Mouse (Mus musculus) forebrain, embryonic 15.5 days (tissue): ENCODE data around the gene App. TPM values are rescaled to one million over a fixed set of nuclear protein-coding genes. Genes with fewer than 3 reads are reported as not detected.

ENCODE experiments used
- ATAC-seq: fragments of 200-750 bp; cut with Nextera tagmentation; replicated peaks from 2 replicates; pipeline ENCODE4 v1.8.0; 2017; ENCODE audit warnings: mild to moderate bottlenecking, moderate TSS enrichment, moderate library complexity
- H3K27ac ChIP-seq: fragments of 300-500 bp; sonication (generic); replicated peaks from 2 replicates; pipeline ENCODE4 v1.5.1; 2015; ENCODE audit warnings: mild to moderate bottlenecking, inconsistent platforms
- H3K27me3 ChIP-seq: fragments of 300-500 bp; sonication (generic); 2 replicates; pipeline ENCODE4 v1.6.1; 2015; ENCODE audit warnings: inconsistent platforms
- H3K36me3 ChIP-seq: fragments of 300-500 bp; sonication (generic); 2 replicates; pipeline ENCODE4 v1.6.1; 2015; ENCODE audit warnings: mild to moderate bottlenecking, inconsistent platforms
- H3K4me1 ChIP-seq: fragments of 300-500 bp; sonication (generic); 2 replicates; pipeline ENCODE4 v1.6.1; 2015; ENCODE audit warnings: inconsistent platforms
- H3K4me2 ChIP-seq: fragments of 300-500 bp; sonication (generic); replicated peaks from 2 replicates; pipeline ENCODE4 v1.6.1; 2015; ENCODE audit warnings: mild to moderate bottlenecking, inconsistent platforms
- H3K4me3 ChIP-seq: fragments of 300-500 bp; sonication (generic); 2 replicates; pipeline ENCODE4 v1.5.1; 2015; ENCODE audit warnings: mild to moderate bottlenecking, inconsistent platforms
- H3K9ac ChIP-seq: fragments of 300-500 bp; sonication (generic); replicated peaks from 2 replicates; pipeline ENCODE4 v1.6.1; 2015; ENCODE audit warnings: mild to moderate bottlenecking, inconsistent platforms
- H3K9me3 ChIP-seq: fragments of 300-500 bp; sonication (generic); 2 replicates; pipeline ENCODE4 v1.6.1; 2016; ENCODE audit warnings: inconsistent platforms
- WGBS: fragments of 180-500 bp; shearing (Covaris S2); methylation state at CpG from one replicate; pipeline ENCODE4 v1.1.7; 2015; ENCODE audit warnings: mixed read lengths; 5-methylcytosine and 5-hydroxymethylcytosine counted together
- polyA plus RNA-seq: library from polyadenylated mRNA; unstranded; fragments of >200 nt; fragmentation: Nextera tagmentation; extraction: Ambion mirVana; gene quantifications from 2 replicates; pipeline ENCODE4 v1.2.1, GENCODE M21; 2015

The App gene
- polyA plus RNA-seq, 1 experiment from 2014 or later, result 266 TPM

DNA sequence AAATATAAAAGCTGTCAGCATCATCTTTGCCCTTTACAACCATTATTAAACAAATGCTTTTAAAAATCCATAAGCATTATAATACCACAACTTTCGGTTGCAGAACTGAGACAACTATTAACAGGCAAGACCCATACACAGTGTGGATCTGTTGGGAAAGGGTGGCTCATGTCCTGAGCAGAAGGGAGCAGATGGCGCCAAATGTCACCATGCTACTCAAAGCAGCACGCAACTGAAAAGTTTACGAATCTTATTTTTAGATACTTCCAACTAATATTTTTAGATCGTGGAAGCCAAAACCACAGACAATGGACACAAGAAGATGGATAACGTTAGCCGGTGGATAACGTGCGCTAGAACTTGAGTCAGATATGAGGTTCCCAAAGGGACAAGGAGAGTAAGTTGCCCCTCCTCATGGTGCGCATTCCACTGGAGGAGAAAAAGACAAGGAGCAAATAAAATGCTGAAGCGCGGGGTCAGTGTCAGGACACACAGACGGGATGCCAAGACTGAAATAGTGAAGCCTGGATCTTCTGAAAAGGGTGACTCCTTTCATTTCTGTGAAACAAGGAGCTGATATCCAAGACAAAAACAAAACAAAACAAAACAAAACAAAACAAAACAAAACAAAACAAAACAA is 106.2 kb downstream of the App start:
- no peak for ATAC-seq
- Histone ChIP-seq H3K36me3 (peaks cover 9% of the 10 kb centered on the region; the same call in 1 of the 2 replicates), H3K9me3 (no peaks in the 10 kb centered on the region), H3K9ac (no peak overlapping the region), H3K27me3 (no peaks in the 10 kb centered on the region), H3K4me2 (no peak overlapping the region), H3K27ac (no peak overlapping the region), H3K4me3 (no peak overlapping the region), H3K4me1 (no peaks in the 10 kb centered on the region)
- 90% methylated on average over 13 of the region's 13 CpGs for WGBS

DNA sequence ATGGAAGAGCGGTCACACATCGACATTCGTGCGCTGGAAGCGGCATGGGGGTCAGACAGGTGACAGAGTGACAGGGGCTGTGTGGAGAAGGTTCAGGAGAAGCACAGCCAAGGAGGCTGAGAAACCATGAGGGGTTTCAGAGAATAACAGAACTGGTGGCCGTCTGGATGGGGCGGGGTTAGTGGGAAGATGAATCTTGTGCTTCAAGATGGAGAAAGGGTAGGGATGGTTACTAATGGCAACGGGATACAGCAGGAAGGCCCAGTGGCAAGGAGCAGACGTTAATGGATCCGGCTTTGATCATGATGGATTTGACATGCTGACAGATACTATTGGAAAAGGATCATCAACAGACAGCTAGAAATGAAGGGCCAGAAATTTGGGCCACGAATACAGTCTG is 107.3 kb downstream of the App start:
- H3K9me3 ChIP-seq, result no peaks in the 10 kb centered on the region
- 0 out of 2 replicates have a peak, but pooled peaks cover 3% of the 10 kb centered on the region for H3K36me3 ChIP-seq
- no peak overlapping the region for H3K9ac ChIP-seq
- ATAC-seq, result no peak
- H3K4me2 ChIP-seq, result no peak overlapping the region
- no peak overlapping the region for H3K27ac ChIP-seq
- H3K4me1 ChIP-seq, result no peaks in the 10 kb centered on the region
- no peak overlapping the region for H3K4me3 ChIP-seq
- WGBS, result 87% methylated on average over 11 of the region's 11 CpGs
- no peaks in the 10 kb centered on the region for H3K27me3 ChIP-seq

DNA sequence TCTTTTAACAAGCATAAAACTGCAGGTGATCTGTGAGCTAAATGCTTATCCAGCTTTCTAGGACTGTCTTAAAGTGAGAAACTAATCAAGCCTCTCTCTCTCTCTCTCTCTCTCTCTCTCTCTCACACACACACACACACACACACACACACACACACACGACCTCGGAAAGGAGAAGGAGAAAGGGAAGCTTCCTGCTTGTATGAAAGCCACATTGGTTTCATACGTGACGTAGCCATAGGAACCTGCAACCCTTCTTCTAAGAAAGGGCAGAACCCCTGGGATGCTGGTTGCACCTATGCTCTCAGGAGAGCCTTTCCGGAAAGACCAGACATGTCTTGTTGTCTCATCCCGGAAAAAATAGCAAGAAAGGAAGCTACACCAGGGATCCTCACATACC is 108.8 kb downstream of the App start:
- WGBS, result 84% methylated on average over 6 of the region's 6 CpGs
- no peaks in the 10 kb centered on the region for H3K4me1 ChIP-seq

DNA sequence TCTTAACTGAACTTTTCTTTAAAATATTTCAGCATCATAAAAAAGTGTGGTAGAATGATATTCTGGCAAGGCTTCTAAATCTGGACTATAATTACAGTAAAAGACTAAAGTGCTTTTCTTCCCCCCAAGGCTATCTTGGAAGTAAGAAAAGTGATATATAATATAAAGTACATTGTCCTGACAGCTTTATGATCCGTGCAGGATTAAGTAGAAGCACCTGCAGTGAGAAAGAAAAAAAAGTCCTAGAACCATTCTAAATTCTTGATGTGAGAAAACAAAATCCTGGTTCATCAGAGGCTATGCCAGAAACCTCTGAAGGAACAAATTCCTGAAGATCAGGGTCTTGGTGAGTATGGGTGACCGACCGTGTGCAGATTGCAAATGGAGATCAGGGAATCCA is 110.8 kb downstream of the App start:
- H3K27ac ChIP-seq, result no peak overlapping the region
- WGBS, result 94% methylated on average over 3 of the region's 3 CpGs
- no peaks in the 10 kb centered on the region for H3K27me3 ChIP-seq
- no peak overlapping the region for H3K4me3 ChIP-seq
- no peak overlapping the region for H3K9ac ChIP-seq
- H3K36me3 ChIP-seq, result 0 out of 2 replicates have a peak, but pooled peaks cover 3% of the 10 kb centered on the region
- H3K4me1 ChIP-seq, result peaks cover 17% of the 10 kb centered on the region
- H3K9me3 ChIP-seq, result no peaks in the 10 kb centered on the region
- H3K4me2 ChIP-seq, result no peak overlapping the region
- no peak for ATAC-seq

More for the DNA sequence above, 108.8 kb downstream of the App start:
- 0 out of 2 replicates have a peak, but pooled peaks cover 5% of the 10 kb centered on the region for H3K36me3 ChIP-seq
- no peak overlapping the region for H3K27ac ChIP-seq
- no peak for ATAC-seq
- no peak overlapping the region for H3K9ac ChIP-seq
- H3K4me3 ChIP-seq, result no peak overlapping the region
- no peaks in the 10 kb centered on the region for H3K9me3 ChIP-seq
- no peaks in the 10 kb centered on the region for H3K27me3 ChIP-seq
- no peak overlapping the region for H3K4me2 ChIP-seq

DNA sequence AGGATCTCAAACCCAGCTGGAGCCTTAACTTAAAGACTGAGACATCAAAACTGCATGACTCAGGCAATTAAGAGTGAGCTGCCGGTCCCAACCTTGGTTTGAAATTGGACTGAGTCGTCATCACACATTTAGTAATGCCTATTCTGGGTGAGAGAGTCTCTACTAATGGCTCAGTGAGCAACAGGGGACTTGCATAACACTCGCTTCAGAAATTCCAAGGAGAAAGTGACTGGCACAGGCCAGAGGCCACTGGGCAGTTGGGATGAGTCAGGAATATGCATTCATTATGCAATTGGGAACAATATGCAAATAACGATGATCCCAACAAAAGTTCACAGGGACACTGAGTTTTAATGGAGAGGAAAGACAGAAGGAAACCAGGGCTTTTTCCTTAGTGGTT is 111.8 kb downstream of the App start:
- WGBS, result 81% methylated on average over 4 of the region's 4 CpGs
- Histone ChIP-seq H3K4me3 (no peak overlapping the region), H3K36me3 (0 out of 2 replicates have a peak, but pooled peaks cover 8% of the 10 kb centered on the region), H3K9ac (no peak overlapping the region), H3K9me3 (no peaks in the 10 kb centered on the region), H3K4me2 (no peak overlapping the region), H3K27me3 (no peaks in the 10 kb centered on the region), H3K4me1 (peaks cover 18% of the 10 kb centered on the region), H3K27ac (no peak overlapping the region)
- ATAC-seq, result no peak

DNA sequence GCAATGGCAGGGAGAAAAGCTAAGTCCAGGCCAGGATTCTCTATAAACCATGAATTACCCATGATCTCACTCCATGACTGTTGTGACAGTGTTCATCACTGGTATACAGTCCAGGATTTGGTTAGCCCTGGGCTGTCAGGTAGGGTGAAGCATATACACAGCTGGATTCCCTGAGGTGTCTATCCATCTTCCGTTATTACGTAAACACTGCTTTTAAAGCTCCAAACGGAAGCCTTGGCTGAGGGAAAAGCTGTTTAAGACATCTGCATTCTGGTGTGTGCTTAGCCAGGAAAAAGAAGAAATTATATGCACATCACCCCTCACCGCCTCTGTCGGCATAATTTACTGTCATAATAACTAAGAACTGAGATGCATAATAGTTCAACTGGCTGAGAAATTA is 115.4 kb downstream of the App start:
- H3K4me1 ChIP-seq, result peaks cover 21% of the 10 kb centered on the region
- H3K36me3 ChIP-seq, result peaks cover 18% of the 10 kb centered on the region
- H3K9ac ChIP-seq, result no peak overlapping the region
- ATAC-seq, result peak; percentile 65
- H3K27ac ChIP-seq, result peak overlapping the region; percentile 75
- no peaks in the 10 kb centered on the region for H3K9me3 ChIP-seq
- H3K27me3 ChIP-seq, result no peaks in the 10 kb centered on the region
- WGBS, result 54% methylated on average over 5 of the region's 5 CpGs
- no peak overlapping the region for H3K4me3 ChIP-seq
- no peak overlapping the region for H3K4me2 ChIP-seq

DNA sequence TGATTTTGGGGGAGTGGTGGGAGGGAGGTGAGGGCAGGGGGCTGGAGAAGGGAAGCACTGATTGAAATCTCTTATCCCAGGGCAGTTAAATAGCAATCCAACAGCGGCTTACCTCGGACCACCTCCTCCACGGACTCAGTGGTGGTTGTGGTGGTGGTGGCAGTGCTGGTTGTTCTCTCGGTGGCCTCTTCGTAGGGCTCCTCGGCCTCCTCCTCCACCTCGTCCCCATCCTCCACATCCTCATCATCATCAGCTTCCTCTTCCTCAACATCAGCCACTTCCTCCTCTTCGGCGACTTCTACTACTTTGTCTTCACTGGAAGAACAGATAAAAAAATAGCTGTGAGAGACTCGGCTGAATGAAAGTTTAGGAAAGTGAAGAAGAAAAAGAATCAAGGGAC is 117.4 kb downstream of the App start:
- Histone ChIP-seq H3K9me3 (no peaks in the 10 kb centered on the region), H3K36me3 (peaks cover 18% of the 10 kb centered on the region), H3K4me3 (no peak overlapping the region), H3K4me1 (peaks cover 29% of the 10 kb centered on the region), H3K4me2 (no peak overlapping the region), H3K9ac (no peak overlapping the region), H3K27me3 (no peaks in the 10 kb centered on the region), H3K27ac (no peak overlapping the region)
- no peak for ATAC-seq
- 96% methylated on average over 10 of the region's 10 CpGs for WGBS

DNA sequence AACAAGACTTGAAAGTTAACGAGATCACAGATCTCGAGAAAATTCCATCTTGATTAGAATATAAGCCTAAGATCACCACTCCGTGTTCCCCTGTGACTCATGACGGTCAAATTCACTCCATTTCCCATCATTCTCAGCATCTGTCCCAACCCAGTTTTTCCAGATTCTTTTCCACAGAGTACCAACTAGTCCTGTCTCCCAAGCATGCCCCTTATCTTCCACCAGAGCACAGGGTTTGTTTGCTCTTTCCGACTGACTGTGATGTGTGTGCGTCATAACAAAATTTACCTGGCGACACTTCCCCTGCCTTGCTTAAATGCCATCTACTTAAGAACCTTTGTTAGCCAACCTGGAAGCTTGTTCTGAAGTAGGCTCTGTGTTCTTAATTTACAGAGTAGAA is 119.6 kb downstream of the App start:
- H3K4me2 ChIP-seq, result no peak overlapping the region
- peaks cover 15% of the 10 kb centered on the region for H3K36me3 ChIP-seq
- no peaks in the 10 kb centered on the region for H3K27me3 ChIP-seq
- no peak for ATAC-seq
- H3K9me3 ChIP-seq, result no peaks in the 10 kb centered on the region
- H3K4me1 ChIP-seq, result peaks cover 33% of the 10 kb centered on the region
- H3K27ac ChIP-seq, result no peak overlapping the region
- no peak overlapping the region for H3K9ac ChIP-seq
- 92% methylated on average over 7 of the region's 7 CpGs for WGBS
- H3K4me3 ChIP-seq, result no peak overlapping the region

DNA sequence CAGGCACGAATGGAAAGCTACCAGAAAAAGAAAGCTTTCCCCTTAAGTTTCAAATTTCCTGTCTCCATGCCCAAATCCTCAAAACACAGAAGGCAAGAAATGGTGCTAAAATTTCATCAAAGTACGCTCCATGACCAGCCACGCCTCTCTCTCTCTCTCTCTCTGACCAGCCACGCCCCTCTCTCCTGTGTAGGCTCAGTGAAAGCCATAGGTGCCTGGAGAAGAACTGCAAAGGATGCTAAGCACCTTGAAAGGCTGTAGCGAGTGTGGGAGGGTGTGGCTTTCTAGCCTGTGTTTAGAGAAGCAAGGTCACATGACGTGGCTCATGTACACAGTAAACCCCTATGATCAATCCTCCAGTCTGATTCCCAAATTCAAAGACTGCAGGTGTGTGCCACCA is 126.3 kb downstream of the App start:
- Histone ChIP-seq H3K9me3 (no peaks in the 10 kb centered on the region), H3K9ac (no peak overlapping the region), H3K27ac (no peak overlapping the region), H3K4me3 (no peak overlapping the region), H3K36me3 (peaks cover 8% of the 10 kb centered on the region), H3K4me2 (no peak overlapping the region), H3K27me3 (no peaks in the 10 kb centered on the region), H3K4me1 (peaks cover 10% of the 10 kb centered on the region)
- no peak for ATAC-seq
- 63% methylated on average over 6 of the region's 6 CpGs for WGBS

DNA sequence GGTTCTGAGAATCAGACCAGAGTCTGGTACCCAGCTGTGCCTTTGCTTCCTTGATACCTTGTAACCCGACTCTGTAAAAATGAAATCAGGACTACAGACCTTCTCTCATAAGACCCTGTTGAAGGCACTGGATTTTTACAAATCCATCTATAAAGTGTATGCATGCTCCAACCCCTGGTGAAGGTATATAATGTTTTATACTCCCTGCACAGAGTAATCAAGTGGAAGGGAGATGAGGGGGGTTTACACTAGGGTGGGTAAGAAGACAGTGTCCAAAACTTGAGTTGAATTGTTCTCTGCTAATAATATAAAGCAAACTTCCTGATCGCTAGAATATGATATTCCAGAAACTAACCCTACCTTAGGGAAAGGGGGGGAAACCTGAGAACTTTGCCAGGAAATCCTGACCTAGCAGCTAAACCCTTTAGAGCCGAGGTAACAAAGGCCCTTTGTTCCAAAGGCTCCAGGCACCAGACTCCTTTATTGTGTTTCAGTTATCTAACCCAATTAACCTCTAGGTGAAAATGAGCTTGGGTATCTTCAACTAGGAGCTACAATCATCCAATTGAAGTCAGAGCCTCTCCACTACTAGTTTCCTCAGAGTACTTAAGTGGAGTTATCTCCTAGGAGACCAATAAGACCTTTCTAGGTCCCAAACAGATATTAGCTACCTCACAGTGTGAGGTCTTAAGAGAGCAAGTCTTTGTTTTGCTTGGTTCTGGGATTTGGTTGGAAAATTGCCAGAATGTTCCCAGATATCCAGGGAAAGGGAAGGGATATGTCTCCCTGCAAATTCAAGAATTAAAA is 132.2 kb downstream of the App start:
- Histone ChIP-seq H3K9me3 (no peaks in the 10 kb centered on the region), H3K36me3 (peaks cover 11% of the 10 kb centered on the region), H3K9ac (no peak overlapping the region), H3K27me3 (no peaks in the 10 kb centered on the region), H3K4me2 (no peak overlapping the region), H3K4me1 (no peaks in the 10 kb centered on the region; the same call in 1 of the 2 replicates), H3K4me3 (no peak overlapping the region), H3K27ac (no peak overlapping the region)
- ATAC-seq, result no peak
- 26% methylated on average over 3 of the region's 3 CpGs for WGBS

DNA sequence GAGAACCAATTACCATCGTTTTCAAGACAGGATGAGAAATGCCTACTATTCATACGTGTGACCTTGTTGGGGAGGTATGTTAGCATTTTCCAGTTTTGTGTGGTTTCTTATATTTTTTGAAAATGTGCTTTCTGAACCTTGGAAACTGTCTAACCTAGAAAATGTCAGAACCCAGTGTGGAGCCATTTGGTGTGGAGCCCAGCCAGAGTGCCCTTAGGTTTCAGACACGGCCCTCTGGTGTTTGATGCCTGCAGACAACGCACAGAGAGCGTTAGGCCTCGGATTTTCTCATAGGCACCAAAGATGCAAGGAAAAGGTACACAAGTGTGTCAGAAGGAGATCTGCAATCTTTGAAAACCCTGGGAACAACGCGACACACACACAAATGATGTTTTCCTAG is 134.8 kb downstream of the App start:
- ATAC-seq, result no peak

DNA sequence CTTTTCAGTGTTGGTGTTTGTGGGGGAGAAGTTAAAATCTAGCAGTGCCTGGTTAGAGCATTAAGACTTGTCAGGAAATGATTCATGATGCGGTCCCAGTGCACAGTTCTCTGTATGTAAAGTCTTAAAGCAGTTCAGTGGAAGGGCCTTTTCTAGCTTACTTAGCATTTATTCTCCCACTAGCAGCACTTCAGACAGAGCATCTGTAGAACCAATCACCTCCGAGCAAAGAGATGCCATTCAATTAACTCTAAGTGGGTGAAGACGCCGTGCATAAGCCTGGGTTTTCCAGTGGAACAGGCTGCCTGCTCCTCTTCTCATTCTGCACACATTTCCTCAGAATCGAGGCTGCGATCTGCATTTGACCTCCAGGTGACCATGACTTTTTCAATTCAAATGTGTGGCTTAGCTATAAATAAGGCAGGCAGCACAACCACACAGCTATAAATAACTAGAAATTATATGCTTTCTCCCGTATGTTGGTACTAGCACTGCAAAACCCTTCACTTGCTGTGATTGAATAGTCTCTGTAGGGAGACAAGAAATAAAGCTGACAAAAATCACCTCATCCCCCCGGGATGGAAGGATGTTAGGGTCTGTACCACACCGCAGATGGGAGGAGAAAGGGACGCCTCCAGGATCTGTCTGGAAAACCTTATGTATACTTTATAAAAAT is 135.5 kb downstream of the App start:
- no peaks in the 10 kb centered on the region for H3K27me3 ChIP-seq
- H3K9me3 ChIP-seq, result no peaks in the 10 kb centered on the region
- H3K4me2 ChIP-seq, result no peak overlapping the region
- no peaks in the 10 kb centered on the region; the same call in 1 of the 2 replicates for H3K4me1 ChIP-seq
- H3K27ac ChIP-seq, result peak overlapping the region; percentile 34
- H3K4me3 ChIP-seq, result no peak overlapping the region
- peaks cover 7% of the 10 kb centered on the region for H3K36me3 ChIP-seq
- ATAC-seq, result no peak; the same call in 1 of the 2 replicates
- 74% methylated on average over 10 of the region's 10 CpGs for WGBS
- no peak overlapping the region for H3K9ac ChIP-seq

More for the DNA sequence above, 134.8 kb downstream of the App start:
- H3K9me3 ChIP-seq, result no peaks in the 10 kb centered on the region
- no peak overlapping the region for H3K4me2 ChIP-seq
- no peaks in the 10 kb centered on the region for H3K27me3 ChIP-seq
- H3K4me1 ChIP-seq, result no peaks in the 10 kb centered on the region; the same call in 1 of the 2 replicates
- 90% methylated on average over 8 of the region's 8 CpGs for WGBS
- H3K9ac ChIP-seq, result no peak overlapping the region
- H3K27ac ChIP-seq, result peak overlapping the region; percentile 34
- peaks cover 11% of the 10 kb centered on the region for H3K36me3 ChIP-seq
- H3K4me3 ChIP-seq, result no peak overlapping the region
